In the genomic region with DNA sequence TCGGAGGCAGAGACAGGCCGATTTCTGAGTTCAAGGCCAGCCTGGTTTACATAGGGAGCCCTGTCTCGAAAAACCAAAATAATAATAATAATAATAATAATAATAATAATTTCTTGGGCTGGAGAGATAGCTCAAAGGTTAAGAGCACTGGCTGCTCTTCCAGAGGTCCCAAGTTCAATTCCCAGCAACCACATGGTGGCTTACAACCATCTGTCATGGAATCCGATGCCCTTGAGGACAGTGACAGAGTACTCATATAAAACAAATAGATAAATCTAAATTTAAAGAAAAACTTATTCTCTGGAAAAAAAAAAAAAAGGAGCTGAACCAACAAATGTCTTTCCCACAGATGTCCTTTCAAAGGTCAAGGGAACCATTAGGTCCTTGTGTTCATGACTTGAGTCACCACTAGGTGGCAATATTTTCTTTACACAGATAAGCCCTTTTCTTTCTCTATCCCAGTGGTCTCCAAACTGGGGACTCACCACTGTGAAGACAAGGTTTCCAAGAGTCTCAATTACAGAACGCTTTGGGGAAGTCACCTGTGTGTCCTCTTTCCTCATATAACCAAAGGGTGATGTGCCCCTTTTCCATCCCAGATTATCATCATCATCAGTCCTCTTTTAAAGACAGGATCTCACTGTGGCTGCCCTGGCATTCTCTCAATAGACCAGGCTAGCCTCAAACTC, we compare ENCODE assay signal across 7 mouse cellular contexts.
A peak's percentile ranks its signal among the peaks of the same experiment; 100 is the strongest.
DNase-seq lines count a peak whose midpoint lies in the region; ATAC-seq lines count a peak whose summit lies in the region.

No protein-coding gene starts in this region.

- no peaks in the 10 kb centered on the region for H3K9me3 ChIP-seq in midbrain, embryonic 11.5 days (ENCODE audit: control insufficient read depth, low read length)
- H3K9me3 ChIP-seq in midbrain, embryonic 10.5 days (replicated peaks), result no peaks in the 10 kb centered on the region

- H3K4me1 ChIP-seq in midbrain, embryonic 11.5 days (ENCODE audit: control insufficient read depth, insufficient read depth, low read length), result no peaks in the 10 kb centered on the region
- peaks cover 13% of the 10 kb centered on the region; the same call in 1 of the 2 replicates for H3K4me1 ChIP-seq in midbrain, embryonic 10.5 days

- H3K4me3 ChIP-seq in midbrain, embryonic 11.5 days (ENCODE audit: low read depth, low read length), result no peak overlapping the region
- no peak overlapping the region for H3K4me3 ChIP-seq in midbrain, embryonic 10.5 days

- no peak overlapping the region for H3K9ac ChIP-seq in midbrain, embryonic 11.5 days (ENCODE audit: low read length)

- peak; percentile 94 for DNase-seq in midbrain, embryonic 11.5 days (ENCODE audit: low spot score, missing footprints)
- no peak for DNase-seq in midbrain, embryonic 10.5 days (ENCODE audit: low spot score)
- DNase-seq in WW6 (ENCODE audit: low read depth, low spot score), result peak; percentile 36
- DNase-seq in embryo, embryonic 9.5 days (ENCODE audit: extremely low spot score), result peak; percentile 49
- peak; percentile 13 to 34 for DNase-seq in kidney, adult 8-10 months
- DNase-seq in naive thymus-derived CD4-positive, alpha-beta T cell, adult 2 months (ENCODE audit: low read depth), result peak; percentile 67
- no peak for DNase-seq in right cerebral cortex, postnatal 10 days (ENCODE audit: low spot score in 2 of 2)

- no peaks in the 10 kb centered on the region for H3K36me3 ChIP-seq in midbrain, embryonic 11.5 days (ENCODE audit: control insufficient read depth, insufficient read depth, low read length)
- H3K36me3 ChIP-seq in midbrain, embryonic 10.5 days, result no peaks in the 10 kb centered on the region

- 65% methylated on average over 5 of the region's 5 CpGs for WGBS in midbrain, embryonic 11.5 days
- WGBS in midbrain, embryonic 10.5 days, result 67% methylated on average over 5 of the region's 5 CpGs

- peak; percentile 61; the same call in 1 of the 2 replicates for ATAC-seq in midbrain, embryonic 11.5 days (ENCODE audit: low FRiP score)

- H3K27me3 ChIP-seq in midbrain, embryonic 11.5 days (ENCODE audit: control insufficient read depth, insufficient read depth, low read length), result no peaks in the 10 kb centered on the region
- no peaks in the 10 kb centered on the region for H3K27me3 ChIP-seq in midbrain, embryonic 10.5 days (ENCODE audit: low read depth, poor library complexity, severe bottlenecking)

- no peak overlapping the region for H3K27ac ChIP-seq in midbrain, embryonic 11.5 days (ENCODE audit: low read depth, low read length)
- no peak overlapping the region for H3K27ac ChIP-seq in midbrain, embryonic 10.5 days (replicated peaks)

- H3K4me2 ChIP-seq in midbrain, embryonic 11.5 days, result no peak overlapping the region

Comparison
In these comparisons a context has a peak if more than half of its experiments do, and no peak if none do; other contexts are left out.
1. DNase-seq: peak in midbrain, embryonic 11.5 days (single experiment), WW6 (single experiment), embryo, embryonic 9.5 days (single experiment), kidney, adult 8-10 months (2 of 2) and naive thymus-derived CD4-positive, alpha-beta T cell, adult 2 months (single experiment); none in midbrain, embryonic 10.5 days (single experiment) and right cerebral cortex, postnatal 10 days (0 of 2).